Mouse (Mus musculus) layer of hippocampus, adult 11-12 months (tissue): ENCODE data around the gene Gm27029.
"Not testable (repeated sequence)": the region's sequence is repeated elsewhere in the genome, so short reads cannot be mapped to it uniquely, and the experiment has no call there.

ENCODE experiments used
- DNase-seq: peaks from one replicate; pipeline ENCODE4 v3.0.0; 2022; ENCODE audit warnings: low spot score

Gene Gm27029

GRCm38 (mm10) chr11:101455627-101456026, 31.0 kb upstream of the Gm27029 start:
- no peak for DNase-seq

DNA sequence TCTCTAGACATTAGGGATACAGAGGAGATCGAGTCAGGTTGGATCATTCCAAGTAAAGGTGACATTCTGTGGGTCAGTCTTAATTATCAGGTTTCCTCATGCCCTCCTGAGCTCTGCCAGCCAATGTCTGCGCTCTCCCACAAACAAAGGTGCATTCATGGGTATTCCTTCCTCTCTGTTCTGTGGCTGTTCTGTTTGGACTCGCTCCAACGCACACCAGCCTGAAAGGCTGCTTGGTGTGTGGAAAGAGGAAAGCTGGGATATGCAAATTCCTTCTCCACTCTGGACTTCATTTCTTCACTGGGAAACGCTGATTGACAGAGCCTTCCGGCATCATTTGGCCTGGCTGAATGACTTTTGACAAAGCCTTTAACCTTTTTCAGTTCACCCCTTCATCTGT, 30.1 kb upstream of the Gm27029 start:
- DNase-seq, result no peak

- DNase-seq, result no peak
Observed at GRCm38 (mm10) chr11:101452093-101452774, 27.6 kb upstream of the Gm27029 start.

DNA sequence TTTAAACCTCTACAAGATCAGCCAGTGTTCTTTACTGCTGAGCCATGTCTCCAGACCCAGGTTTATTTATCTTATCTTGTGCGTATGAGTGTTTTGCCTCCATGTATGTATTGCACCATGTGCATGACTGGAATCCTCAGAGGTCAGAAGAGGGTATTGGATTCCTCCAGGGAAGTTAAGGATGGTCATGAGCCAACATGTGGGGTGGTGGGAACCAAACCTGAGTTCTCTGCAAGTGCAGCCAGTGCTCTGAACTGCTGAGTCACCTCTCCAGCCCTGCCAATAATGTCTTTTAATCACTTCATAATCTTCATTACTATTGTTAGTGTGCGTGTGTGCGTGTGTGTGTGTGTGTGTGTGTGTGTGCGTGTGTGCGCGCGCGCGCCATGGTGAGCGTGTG, 26.9 kb upstream of the Gm27029 start:
- DNase-seq, result no peak

DNA sequence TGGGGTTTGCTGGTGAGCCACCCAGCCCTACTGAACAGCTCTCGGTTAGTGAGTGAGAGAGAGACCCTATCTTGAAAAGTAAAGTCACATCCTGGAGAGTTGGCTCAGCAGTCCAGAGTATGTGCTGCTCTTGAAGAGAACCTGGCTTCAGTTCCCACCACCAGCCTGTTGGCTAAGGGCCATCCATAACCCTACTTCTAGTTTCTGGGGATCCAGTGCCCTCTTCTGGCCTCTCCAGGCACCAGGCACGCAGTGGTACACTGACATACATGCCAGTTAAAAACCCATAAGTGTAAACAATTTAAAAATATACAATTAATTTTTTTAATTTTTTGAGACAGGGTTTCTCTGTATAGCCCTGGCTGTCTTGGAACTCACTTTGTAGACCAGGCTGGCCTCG, 25.8 kb upstream of the Gm27029 start:
- DNase-seq, result no peak

- not testable (repeated sequence) for DNase-seq
Observed at GRCm38 (mm10) chr11:101449596-101449995, 25.0 kb upstream of the Gm27029 start.

DNA sequence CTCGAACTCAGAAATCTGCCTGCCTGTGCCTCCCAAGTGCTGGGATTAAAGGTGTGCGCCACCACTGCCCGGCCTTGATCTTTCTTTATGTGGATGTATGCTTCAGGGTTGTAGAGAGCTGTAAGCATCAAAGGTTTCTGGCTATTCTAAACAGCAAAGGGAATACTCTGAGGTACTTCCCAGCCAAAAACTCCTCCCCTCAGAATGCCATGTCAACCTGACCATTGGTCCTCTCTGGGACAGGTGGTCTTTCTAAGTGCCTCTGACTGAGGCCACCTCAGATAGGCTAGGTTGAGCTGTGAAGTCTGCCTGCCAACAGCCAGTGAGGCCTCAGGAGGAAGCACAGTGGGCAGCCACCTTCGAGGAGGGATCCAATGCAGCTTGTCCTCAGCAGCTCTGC, 24.3 kb upstream of the Gm27029 start:
- DNase-seq, result no peak

GRCm38 (mm10) chr11:101448274-101448746, 23.7 kb upstream of the Gm27029 start, which contains the start of gene Ifi35:
Gene Ifi35, plus strand, starts transcription at chr11:101448407.
- peak; percentile 44 for DNase-seq

GRCm38 (mm10) chr11:101447786-101448185, 23.2 kb upstream of the Gm27029 start:
- DNase-seq, result no peak

GRCm38 (mm10) chr11:101446860-101447259, 22.3 kb upstream of the Gm27029 start:
- DNase-seq, result not testable (repeated sequence)

- DNase-seq, result no peak
Observed at GRCm38 (mm10) chr11:101446319-101446718, 21.7 kb upstream of the Gm27029 start.

DNA sequence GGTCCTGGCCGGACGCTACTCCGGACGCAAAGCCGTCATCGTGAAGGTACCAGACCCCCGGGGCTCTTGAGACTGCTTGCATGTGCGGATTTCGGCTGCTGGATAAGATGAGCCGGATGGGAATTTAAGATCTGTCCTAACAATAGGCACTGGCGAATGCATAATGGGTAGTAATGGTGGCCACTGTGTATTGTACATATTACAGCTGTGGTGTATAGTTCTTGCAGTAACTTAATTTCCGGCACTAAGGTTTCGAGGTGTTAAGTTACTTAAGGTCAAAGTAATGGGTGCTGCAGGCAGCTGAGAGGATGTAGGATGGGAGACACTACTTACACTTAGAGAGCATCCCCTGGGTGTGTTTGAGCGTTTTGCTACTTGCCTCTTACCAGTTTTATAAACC, 18.2 kb upstream of the Gm27029 start:
- no peak for DNase-seq

- DNase-seq, result peak; percentile 98
Observed at GRCm38 (mm10) chr11:101442127-101442693, 17.6 kb upstream of the Gm27029 start, which contains the start of gene Rpl27. Gene Rpl27, plus strand, starts transcription at chr11:101442298.

DNA sequence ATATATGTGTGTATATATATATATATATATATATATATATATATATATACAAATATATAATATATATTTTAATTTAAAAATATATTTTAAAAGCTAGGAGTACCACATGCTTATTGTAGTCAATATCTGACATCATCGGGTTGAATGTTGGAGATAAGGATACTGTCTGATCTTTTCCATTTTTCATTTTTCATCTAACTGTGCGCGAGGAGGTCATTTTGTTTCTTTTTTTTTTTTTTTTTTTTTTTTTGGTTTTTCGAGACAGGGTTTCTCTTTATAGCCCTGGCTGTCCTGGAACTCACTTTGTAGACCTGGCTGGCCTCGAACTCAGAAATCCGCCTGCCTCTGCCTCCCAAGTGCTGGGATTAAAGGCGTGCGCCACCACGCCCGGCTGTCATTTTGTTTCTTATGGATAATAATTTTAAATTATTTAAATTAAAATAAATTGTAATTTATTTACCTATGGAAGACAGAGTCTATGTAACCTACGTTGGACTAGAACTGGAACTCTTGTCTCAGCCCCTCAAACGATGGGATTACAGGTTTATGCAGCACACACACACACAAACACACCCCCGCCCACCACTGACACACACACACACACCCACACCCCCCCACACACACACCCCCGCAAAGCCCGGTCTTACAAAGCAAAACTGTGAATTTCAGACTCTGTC, 17.0 kb upstream of the Gm27029 start:
- not testable (repeated sequence) for DNase-seq

GRCm38 (mm10) chr11:101438006-101438405, 13.4 kb upstream of the Gm27029 start:
- not testable (repeated sequence) for DNase-seq

GRCm38 (mm10) chr11:101436916-101437315, 12.3 kb upstream of the Gm27029 start:
- no peak for DNase-seq

GRCm38 (mm10) chr11:101435831-101436230, 11.2 kb upstream of the Gm27029 start:
- DNase-seq, result no peak

GRCm38 (mm10) chr11:101433396-101433795, 8.8 kb upstream of the Gm27029 start:
- DNase-seq, result no peak

GRCm38 (mm10) chr11:101431327-101431726, 6.7 kb upstream of the Gm27029 start:
- no peak for DNase-seq

- DNase-seq, result no peak
Observed at GRCm38 (mm10) chr11:101426165-101426564, 1.6 kb upstream of the Gm27029 start.

DNA sequence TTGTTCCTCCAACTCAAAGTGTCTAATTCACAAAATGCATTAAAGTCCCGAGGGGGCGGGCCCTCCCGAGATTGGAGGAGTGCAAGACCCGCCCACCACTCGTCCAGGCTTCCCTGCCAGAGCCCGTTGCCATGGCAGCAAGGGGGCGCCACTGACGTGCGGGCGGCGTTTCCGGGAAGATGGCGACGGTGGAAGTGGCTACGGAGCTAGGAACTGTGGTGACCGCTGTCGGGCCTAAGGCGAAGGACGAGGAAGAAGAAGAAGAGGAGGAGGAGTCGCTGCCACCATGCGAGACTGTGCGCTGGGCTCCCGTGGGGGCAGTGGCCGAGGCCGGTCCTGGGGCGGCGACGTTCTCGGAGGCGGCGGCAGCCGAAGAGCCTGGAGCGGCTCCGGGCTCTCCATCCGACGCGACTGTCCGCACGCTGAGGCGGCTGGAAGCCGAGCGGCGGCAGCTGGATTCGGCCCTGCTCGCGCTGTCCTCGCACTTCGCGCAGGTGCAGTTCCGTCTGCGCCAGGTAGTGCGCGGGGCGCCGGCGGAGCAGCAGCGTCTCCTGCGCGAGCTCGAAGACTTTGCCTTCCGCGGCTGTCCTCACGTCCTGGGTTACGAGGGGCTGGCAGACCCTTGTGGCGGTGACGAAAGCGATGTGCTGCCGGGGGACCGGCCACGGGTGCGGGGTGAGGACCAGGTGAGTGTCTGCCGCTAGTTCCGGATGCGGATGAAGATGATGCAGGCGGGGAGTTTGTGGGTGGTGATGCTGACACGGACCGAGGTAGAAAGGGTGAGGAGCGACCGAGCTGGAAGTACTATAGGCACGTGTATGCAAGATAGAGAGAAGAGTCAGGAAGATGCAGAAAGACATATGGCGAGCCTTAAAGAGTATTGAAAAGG, 573 bp upstream of the Gm27029 start, which contains the start of the genes Rundc1 and Ptges3l:
TSS of gene Rundc1 (plus strand) at position 161 of the 889 bp plus-strand sequence.
TSS of gene Ptges3l (minus strand) at position 409 of the 889 bp plus-strand sequence.
- DNase-seq, result peak; percentile 98

GRCm38 (mm10) chr11:101420148-101420547, 4.4 kb downstream of the Gm27029 start:
- no peak for DNase-seq
